Mouse (Mus musculus) heart, embryonic 13.5 days (tissue): ENCODE data around the gene Nlrp9a. TPM values are rescaled to one million over a fixed set of nuclear protein-coding genes. Genes with fewer than 3 reads are reported as not detected.
"Not testable (repeated sequence)": the region's sequence is repeated elsewhere in the genome, so short reads cannot be mapped to it uniquely, and the experiment has no call there.

Experiments used
- ATAC-seq: fragments of 200-750 bp; cut with Nextera tagmentation; 2 replicates; pipeline ENCODE4 v1.8.0; 2017; ENCODE audit warnings: moderate TSS enrichment; ENCODE audit not compliant: insufficient number of reproducible peaks, low FRiP score, low TSS enrichment; ENCODE audit errors: extremely low read depth
- H3K27ac ChIP-seq: fragments of 300-500 bp; sonication (generic); replicated peaks from 2 replicates; pipeline ENCODE4 v1.5.1; 2015; ENCODE audit warnings: moderate library complexity, mild to moderate bottlenecking, inconsistent platforms
- H3K27me3 ChIP-seq: fragments of 300-500 bp; sonication (generic); replicated peaks from 2 replicates; pipeline ENCODE4 v1.6.1; 2015; ENCODE audit warnings: mild to moderate bottlenecking, inconsistent platforms
- H3K36me3 ChIP-seq: fragments of 300-500 bp; sonication (generic); 2 replicates; pipeline ENCODE4 v1.6.1; 2015; ENCODE audit warnings: mild to moderate bottlenecking, inconsistent platforms
- H3K4me1 ChIP-seq: fragments of 300-500 bp; sonication (generic); 2 replicates; pipeline ENCODE4 v1.6.1; 2015; ENCODE audit warnings: inconsistent platforms
- H3K4me2 ChIP-seq: fragments of 300-500 bp; sonication (generic); 2 replicates; pipeline ENCODE4 v1.6.1; 2015; ENCODE audit warnings: inconsistent platforms, mild to moderate bottlenecking, moderate library complexity
- H3K4me3 ChIP-seq: fragments of 300-500 bp; sonication (generic); 2 replicates; pipeline ENCODE4 v1.5.1; 2015; ENCODE audit warnings: moderate library complexity, mild to moderate bottlenecking, inconsistent platforms
- H3K9ac ChIP-seq: fragments of 300-500 bp; sonication (generic); 2 replicates; pipeline ENCODE4 v1.6.1; 2015; ENCODE audit warnings: inconsistent platforms, mild to moderate bottlenecking, moderate library complexity
- H3K9me3 ChIP-seq: fragments of 300-500 bp; sonication (generic); 2 replicates; pipeline ENCODE4 v1.6.1; 2016; ENCODE audit warnings: inconsistent platforms
- WGBS: fragments of 180-500 bp; shearing (Covaris S2); methylation state at CpG from one replicate; pipeline ENCODE4 v1.1.7; 2015; ENCODE audit warnings: mixed read lengths; 5-methylcytosine and 5-hydroxymethylcytosine counted together
- microRNA-seq: library from miRNA; unstranded; fragments of <30 nt; microRNA quantifications from one replicate; pipeline ENCODE4, GENCODE M21; 2016
- polyA plus RNA-seq: library from polyadenylated mRNA; unstranded; fragments of >200 nt; fragmentation: Nextera tagmentation; extraction: Ambion mirVana; gene quantifications from 2 replicates; pipeline ENCODE4 v1.2.1, GENCODE M21; 2015

Nlrp9a gene
- polyA plus RNA-seq: not detected in 2 replicates

DNA sequence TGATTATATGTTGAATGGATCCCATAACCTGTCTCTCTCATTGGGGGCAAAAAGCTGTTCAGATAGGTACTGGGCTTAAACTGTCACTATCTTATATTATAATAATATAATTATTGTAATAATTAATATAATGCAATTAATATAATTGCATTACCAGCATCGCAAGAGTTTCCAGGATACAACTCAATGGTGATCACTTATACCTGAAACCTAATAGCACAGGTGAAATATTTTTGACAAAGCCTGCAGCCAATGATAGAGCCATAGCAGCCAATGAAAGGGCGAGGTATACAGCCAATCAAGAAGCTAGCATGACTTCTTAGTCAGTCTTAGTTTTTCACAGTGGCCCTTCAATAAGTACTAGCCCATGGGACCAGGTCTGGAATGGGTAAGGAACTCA lies at the start of gene Nlrp9a:
TSS of gene Nlrp9a (plus strand) at position 301 of the 400 bp plus-strand sequence.
- not testable (repeated sequence) for H3K4me1 ChIP-seq, H3K4me2 ChIP-seq, ATAC-seq, H3K4me3 ChIP-seq, H3K36me3 ChIP-seq, H3K27ac ChIP-seq, H3K27me3 ChIP-seq, H3K9me3 ChIP-seq, H3K9ac ChIP-seq
- 61% methylated on average over 2 of the region's 2 CpGs for WGBS

DNA sequence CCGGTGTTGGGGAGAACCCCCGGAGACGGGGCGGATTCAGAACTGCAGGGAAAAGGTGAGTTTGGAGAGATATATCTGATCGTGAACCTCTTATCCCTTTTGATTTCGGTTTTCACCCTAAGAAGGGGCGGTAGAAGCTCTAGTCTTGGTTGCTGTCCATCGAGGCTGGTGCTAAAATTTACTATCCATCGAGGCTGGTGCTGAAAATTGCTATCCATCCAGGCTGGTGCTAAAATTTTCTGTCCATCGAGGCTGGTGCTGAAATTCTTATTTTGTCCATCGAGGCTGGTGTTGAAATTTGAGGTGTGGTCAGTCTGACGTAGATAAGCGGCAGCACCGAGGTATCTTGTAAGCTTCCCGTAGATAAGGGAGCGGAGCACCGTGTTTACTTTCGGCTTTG lies 45.3 kb upstream of the Nlrp9a start:
- ATAC-seq, H3K27ac ChIP-seq: not testable (repeated sequence)
- WGBS: 71% methylated on average over 18 of the region's 18 CpGs

DNA sequence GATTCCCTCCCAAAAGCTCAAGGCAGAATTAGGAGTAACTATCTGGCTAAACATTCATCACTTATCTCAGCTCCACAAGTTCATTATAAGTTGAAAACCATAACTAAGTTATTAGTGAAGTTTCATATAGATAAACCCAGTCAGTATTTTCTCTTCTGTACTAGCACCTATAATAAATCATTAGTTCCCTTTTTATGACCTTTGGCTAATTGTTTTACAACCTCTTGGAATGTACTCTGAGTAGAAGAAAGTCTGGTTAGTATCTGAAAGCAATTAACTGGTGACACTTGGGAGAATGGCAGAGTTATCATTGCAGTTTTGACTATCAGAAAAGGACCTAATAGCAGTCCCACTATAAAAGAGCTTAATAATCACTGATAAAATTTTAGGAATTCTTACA lies 54.3 kb downstream of the Nlrp9a start:
- Histone ChIP-seq H3K4me2 (no peak overlapping the region), H3K9ac (no peak overlapping the region), H3K9me3 (0 out of 2 replicates have a peak, but pooled peaks cover 3% of the 10 kb centered on the region), H3K4me3 (no peak overlapping the region), H3K27me3 (no peaks in the 10 kb centered on the region), H3K27ac (no peak overlapping the region), H3K4me1 (no peaks in the 10 kb centered on the region), H3K36me3 (no peaks in the 10 kb centered on the region)
- ATAC-seq: no peak

More for the DNA sequence above, 45.3 kb upstream of the Nlrp9a start:
- not testable (repeated sequence) for H3K4me3 ChIP-seq, H3K9ac ChIP-seq, H3K4me2 ChIP-seq, H3K36me3 ChIP-seq, H3K4me1 ChIP-seq, H3K27me3 ChIP-seq
- H3K9me3 ChIP-seq: peaks cover 14% of the 10 kb centered on the region

DNA sequence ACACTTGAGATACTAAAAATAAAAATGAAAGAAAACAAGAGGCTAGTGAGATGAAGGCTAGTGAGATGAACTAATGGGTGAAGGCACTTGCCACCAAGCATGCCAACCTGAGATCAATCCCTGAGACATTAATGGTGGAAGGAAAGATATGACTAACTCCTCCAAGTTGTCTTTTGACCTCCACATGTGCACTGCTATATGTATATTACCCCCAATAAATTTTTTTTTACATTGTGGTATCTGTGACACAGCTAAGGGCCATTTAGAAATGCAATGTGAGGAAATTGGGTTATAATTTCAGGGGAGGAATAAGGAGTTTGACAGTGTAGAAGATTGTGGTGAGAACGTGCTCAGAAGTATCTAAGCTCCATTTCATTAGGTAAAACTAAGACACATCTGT lies 55.0 kb downstream of the Nlrp9a start:
- Histone ChIP-seq H3K4me2 (no peak overlapping the region), H3K9ac (no peak overlapping the region), H3K36me3 (no peaks in the 10 kb centered on the region), H3K4me3 (no peak overlapping the region), H3K27ac (no peak overlapping the region), H3K4me1 (no peaks in the 10 kb centered on the region), H3K27me3 (no peaks in the 10 kb centered on the region), H3K9me3 (0 out of 2 replicates have a peak, but pooled peaks cover 3% of the 10 kb centered on the region)
- ATAC-seq: no peak
- WGBS: 51% methylated on average over 1 of the region's 1 CpGs

DNA sequence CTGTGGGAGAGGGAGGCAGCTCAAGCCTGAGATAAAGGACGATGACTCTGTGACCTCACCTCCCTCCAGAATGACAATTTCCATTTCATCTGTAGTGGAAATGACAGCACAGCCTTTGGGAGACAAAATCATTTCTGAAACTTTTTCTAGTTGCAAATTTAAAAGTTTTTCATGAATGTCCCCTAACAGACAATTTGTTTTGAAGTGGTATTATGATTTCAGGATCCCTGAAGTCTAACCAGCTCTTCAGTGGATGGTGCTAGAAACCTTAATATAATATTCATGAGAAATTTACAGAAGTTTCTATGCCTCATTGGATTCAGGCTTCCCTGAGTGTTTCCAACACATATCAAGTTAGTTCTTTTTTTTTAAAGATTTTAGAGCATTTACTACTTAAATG lies 83.5 kb downstream of the Nlrp9a start, which contains the start of gene Vmn1r185:
TSS of gene Vmn1r185 (minus strand) at position 101 of the 400 bp plus-strand sequence.
- not testable (repeated sequence) for H3K4me3 ChIP-seq, H3K36me3 ChIP-seq, H3K4me2 ChIP-seq, H3K9ac ChIP-seq, ATAC-seq, H3K9me3 ChIP-seq, H3K4me1 ChIP-seq, H3K27me3 ChIP-seq, H3K27ac ChIP-seq
- WGBS: 50% methylated on average over 1 of the region's 1 CpGs

Small RNA genes lying within 50 kb of the gene (microRNA-seq; reads per million reads assigned to microRNA genes)
- not detected for gene Gm25947

Other genes starting within 250 kb of the Nlrp9a start
- not detected in 2 replicates for gene Cyp2a4, start 227.9 kb upstream of the Nlrp9a start, polyA plus RNA-seq
- not detected in 2 replicates for gene Nlrp9c, start 131.3 kb upstream of the Nlrp9a start, polyA plus RNA-seq
- gene Nlrp4a, start 99.9 kb upstream of the Nlrp9a start, polyA plus RNA-seq: not detected in 2 replicates
- gene Vmn1r185, start 83.4 kb downstream of the Nlrp9a start, polyA plus RNA-seq: not detected in 2 replicates
- gene Cyp2b23, start 151.4 kb downstream of the Nlrp9a start, polyA plus RNA-seq: not detected in 2 replicates
- not detected in 2 replicates for gene Cyp2b19, start 222.1 kb downstream of the Nlrp9a start, polyA plus RNA-seq